Mouse (Mus musculus): ENCODE measurements at regions not wholly inside any gene's neighbourhood (a gene's known extent, or its start where the extent isn't known, plus 50 kb on each side); places are given as distances from the start of the nearest gene placed in this dataset.

DNA sequence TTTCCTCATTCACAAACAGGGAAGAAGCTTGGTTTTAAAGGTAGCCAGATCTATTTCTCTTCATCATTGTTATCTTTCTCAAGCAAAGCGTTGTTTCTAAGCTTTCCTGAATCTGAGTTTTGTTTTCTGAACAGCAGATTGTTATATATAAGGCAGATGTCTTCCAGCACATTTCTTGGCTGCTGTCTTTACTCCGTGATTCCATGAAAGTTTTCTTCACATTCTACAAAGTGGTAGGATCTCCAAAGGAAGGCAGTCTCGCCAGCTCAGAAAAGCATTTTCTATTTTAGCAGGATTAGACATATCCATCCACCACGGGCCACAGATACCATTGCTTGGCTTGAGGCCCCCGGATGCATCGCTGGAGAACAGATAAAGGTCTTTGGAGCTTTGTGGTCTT is 171.2 kb upstream of the Gdnf start:
- no peaks in the 10 kb centered on the region for H3K9me3 ChIP-seq (ENCODE audit: control insufficient read depth, low read length)
- no peaks in the 10 kb centered on the region for H3K36me3 ChIP-seq (ENCODE audit: control insufficient read depth, insufficient read depth, low read length)
- no peaks in the 10 kb centered on the region for H3K4me1 ChIP-seq (ENCODE audit: control insufficient read depth, insufficient read depth, low read length)
- no peak overlapping the region for H3K9ac ChIP-seq (ENCODE audit: low read length)
- no peak overlapping the region for H3K4me2 ChIP-seq (ENCODE audit: low read depth)
- DNase-seq (ENCODE audit: low spot score) (no peak), ATAC-seq (ENCODE audit: insufficient read depth, low FRiP score, low TSS enrichment) (no peak)
- 88% methylated on average over 6 of the region's 6 CpGs for WGBS
- H3K27ac ChIP-seq (ENCODE audit: low read depth, low read length): no peak overlapping the region
- H3K4me3 ChIP-seq (ENCODE audit: low read depth, low read length): no peak overlapping the region
- H3K27me3 ChIP-seq (ENCODE audit: control insufficient read depth, insufficient read depth, low read length): no peaks in the 10 kb centered on the region

DNA sequence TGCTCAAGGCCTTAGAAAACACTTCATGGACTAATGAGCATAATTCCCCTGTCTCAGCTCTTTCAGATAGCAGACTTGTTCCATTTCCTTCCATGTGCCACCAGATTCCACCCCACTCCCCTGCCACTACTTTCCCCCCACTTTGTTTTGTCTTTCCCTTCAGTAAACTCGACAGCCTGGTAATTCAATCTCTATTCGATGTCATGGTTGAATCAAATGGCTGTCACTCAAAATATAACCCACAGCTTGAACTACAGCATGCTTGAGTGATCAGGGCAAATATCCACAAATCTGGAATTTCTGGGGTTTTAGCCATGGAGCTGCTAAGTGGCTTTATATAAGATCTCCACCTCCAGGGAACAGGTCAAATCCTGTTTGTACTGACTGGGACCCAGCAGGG is 168.6 kb upstream of the Gdnf start:
- H3K9me3 ChIP-seq (ENCODE audit: control insufficient read depth, low read length): no peaks in the 10 kb centered on the region
- no peak overlapping the region for H3K9ac ChIP-seq (ENCODE audit: low read length)
- 61% methylated on average over 2 of the region's 2 CpGs for WGBS
- no peak overlapping the region for H3K4me2 ChIP-seq (ENCODE audit: low read depth)
- ATAC-seq (ENCODE audit: insufficient read depth, low FRiP score, low TSS enrichment): no peak
- no peak overlapping the region for H3K4me3 ChIP-seq (ENCODE audit: low read depth, low read length)
- no peaks in the 10 kb centered on the region for H3K4me1 ChIP-seq (ENCODE audit: control insufficient read depth, insufficient read depth, low read length)
- no peaks in the 10 kb centered on the region for H3K27me3 ChIP-seq (ENCODE audit: control insufficient read depth, insufficient read depth, low read length)
- no peaks in the 10 kb centered on the region for H3K36me3 ChIP-seq (ENCODE audit: control insufficient read depth, insufficient read depth, low read length)
- no peak for DNase-seq (ENCODE audit: low spot score)
- no peak overlapping the region for H3K27ac ChIP-seq (ENCODE audit: low read depth, low read length)

DNA sequence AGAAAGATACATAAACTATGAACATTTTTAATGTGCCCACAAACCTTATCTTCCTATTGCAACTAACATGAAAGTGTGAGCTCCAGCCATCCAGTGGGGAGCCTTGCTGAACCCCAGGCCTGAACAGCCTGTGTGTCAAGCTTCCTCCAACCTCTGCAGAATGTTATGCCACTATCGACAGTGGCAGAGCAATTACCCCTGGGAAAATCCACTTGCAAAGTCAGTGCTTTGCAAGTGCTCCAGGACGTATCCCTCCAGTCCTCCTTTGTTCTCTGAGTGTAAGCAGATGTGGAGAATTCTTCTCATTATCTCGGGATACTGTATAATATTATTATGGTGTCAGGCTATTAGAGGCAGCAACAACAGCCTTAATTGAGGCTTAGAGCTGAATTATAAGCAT is 159.9 kb upstream of the Gdnf start:
- Histone ChIP-seq H3K4me2 (ENCODE audit: low read depth) (no peak overlapping the region), H3K27ac (ENCODE audit: low read depth, low read length) (no peak overlapping the region), H3K36me3 (ENCODE audit: control insufficient read depth, insufficient read depth, low read length) (no peaks in the 10 kb centered on the region), H3K9me3 (ENCODE audit: control insufficient read depth, low read length) (no peaks in the 10 kb centered on the region), H3K4me1 (ENCODE audit: control insufficient read depth, insufficient read depth, low read length) (no peaks in the 10 kb centered on the region), H3K9ac (ENCODE audit: low read length) (no peak overlapping the region), H3K4me3 (ENCODE audit: low read depth, low read length) (no peak overlapping the region), H3K27me3 (ENCODE audit: control insufficient read depth, insufficient read depth, low read length) (no peaks in the 10 kb centered on the region)
- WGBS: 69% methylated on average over 3 of the region's 3 CpGs
- ATAC-seq (ENCODE audit: insufficient read depth, low FRiP score, low TSS enrichment): no peak
- DNase-seq (ENCODE audit: low spot score): no peak

DNA sequence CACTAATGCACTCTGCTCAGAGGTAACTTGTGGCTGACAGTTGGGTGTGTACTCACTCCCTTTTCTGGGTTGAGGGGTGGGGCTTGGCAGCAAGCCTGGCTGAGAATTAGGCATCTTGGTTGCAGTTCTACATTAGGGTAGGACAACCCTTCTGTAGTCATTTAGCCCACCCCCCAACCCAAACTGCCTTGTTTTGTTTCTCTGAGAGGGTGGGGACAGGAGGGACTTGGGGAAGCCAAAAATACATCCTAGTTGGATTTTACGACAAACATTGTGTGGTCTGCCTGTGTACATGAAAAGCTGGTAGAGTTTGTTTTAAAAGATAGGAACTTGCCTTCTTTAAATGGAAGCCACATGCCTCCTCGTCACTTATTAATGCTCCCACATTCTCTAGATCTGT is 146.8 kb upstream of the Gdnf start:
- Histone ChIP-seq H3K9me3 (ENCODE audit: control insufficient read depth, low read length) (no peaks in the 10 kb centered on the region), H3K36me3 (ENCODE audit: control insufficient read depth, insufficient read depth, low read length) (no peaks in the 10 kb centered on the region), H3K27ac (ENCODE audit: low read depth, low read length) (no peak overlapping the region), H3K4me3 (ENCODE audit: low read depth, low read length) (no peak overlapping the region), H3K4me2 (ENCODE audit: low read depth) (no peak overlapping the region), H3K4me1 (ENCODE audit: control insufficient read depth, insufficient read depth, low read length) (no peaks in the 10 kb centered on the region), H3K27me3 (ENCODE audit: control insufficient read depth, insufficient read depth, low read length) (no peaks in the 10 kb centered on the region), H3K9ac (ENCODE audit: low read length) (no peak overlapping the region)
- WGBS: 86% methylated on average over 2 of the region's 2 CpGs
- DNase-seq (ENCODE audit: low spot score) (no peak), ATAC-seq (ENCODE audit: insufficient read depth, low FRiP score, low TSS enrichment) (no peak)

DNA sequence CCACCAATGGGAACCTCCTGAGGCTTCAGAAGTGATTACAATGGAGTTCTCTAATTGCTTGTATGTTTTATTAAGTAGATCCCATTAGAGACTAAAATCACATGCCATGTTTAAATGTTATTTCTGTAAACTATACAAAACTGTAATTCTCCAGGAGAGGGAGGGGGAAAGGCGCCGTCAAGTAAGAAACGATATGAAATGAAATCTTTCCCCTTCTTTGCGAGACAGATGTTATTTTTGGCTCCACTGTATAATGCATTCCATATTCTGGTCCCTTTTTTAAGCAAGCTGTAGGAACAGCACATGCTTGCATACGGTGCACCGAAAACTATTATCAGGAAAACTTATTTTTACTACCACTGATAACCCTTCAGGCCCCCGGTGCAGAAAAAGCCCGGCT is 141.0 kb upstream of the Gdnf start:
- Histone ChIP-seq H3K27ac (ENCODE audit: low read depth, low read length) (no peak overlapping the region), H3K4me1 (ENCODE audit: control insufficient read depth, insufficient read depth, low read length) (no peaks in the 10 kb centered on the region), H3K4me2 (ENCODE audit: low read depth) (no peak overlapping the region), H3K4me3 (ENCODE audit: low read depth, low read length) (no peak overlapping the region), H3K9me3 (ENCODE audit: control insufficient read depth, low read length) (no peaks in the 10 kb centered on the region), H3K9ac (ENCODE audit: low read length) (no peak overlapping the region), H3K27me3 (ENCODE audit: control insufficient read depth, insufficient read depth, low read length) (no peaks in the 10 kb centered on the region), H3K36me3 (ENCODE audit: control insufficient read depth, insufficient read depth, low read length) (no peaks in the 10 kb centered on the region)
- 90% methylated on average over 8 of the region's 8 CpGs for WGBS
- ATAC-seq (ENCODE audit: insufficient read depth, low FRiP score, low TSS enrichment) (no peak), DNase-seq (ENCODE audit: low spot score) (no peak)

DNA sequence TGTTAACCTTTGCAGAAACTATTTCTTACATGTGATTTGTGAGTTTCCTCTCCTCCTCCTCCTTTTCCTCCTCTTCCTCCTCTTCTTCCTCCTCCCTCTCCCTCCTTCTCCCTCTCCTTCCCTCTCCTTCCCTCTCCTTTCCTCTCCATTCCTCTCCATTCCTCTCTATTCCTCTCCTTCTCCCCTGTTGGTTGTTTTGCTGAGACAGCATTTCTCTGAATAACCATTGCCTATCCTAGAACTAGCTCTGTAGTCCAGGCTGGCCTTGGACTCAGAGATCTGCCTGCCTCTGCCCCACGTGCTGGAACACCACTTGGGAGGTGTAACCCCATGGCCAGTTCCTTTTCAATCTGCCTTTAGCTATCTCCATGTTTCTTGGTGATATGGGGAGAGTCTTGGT is 133.7 kb upstream of the Gdnf start:
- Histone ChIP-seq H3K27ac (ENCODE audit: low read depth, low read length) (no peak overlapping the region), H3K4me2 (ENCODE audit: low read depth) (no peak overlapping the region), H3K36me3 (ENCODE audit: control insufficient read depth, insufficient read depth, low read length) (no peaks in the 10 kb centered on the region), H3K4me1 (ENCODE audit: control insufficient read depth, insufficient read depth, low read length) (no peaks in the 10 kb centered on the region), H3K27me3 (ENCODE audit: control insufficient read depth, insufficient read depth, low read length) (no peaks in the 10 kb centered on the region), H3K4me3 (ENCODE audit: low read depth, low read length) (no peak overlapping the region), H3K9me3 (ENCODE audit: control insufficient read depth, low read length) (no peaks in the 10 kb centered on the region), H3K9ac (ENCODE audit: low read length) (no peak overlapping the region)
- 59% methylated on average over 1 of the region's 1 CpGs for WGBS
- no peak for DNase-seq (ENCODE audit: low spot score)
- ATAC-seq (ENCODE audit: insufficient read depth, low FRiP score, low TSS enrichment): no peak

GRCm38 (mm10) chr15:7678711-7679110 is 131.9 kb upstream of the Gdnf start:
- Histone ChIP-seq H3K27ac (ENCODE audit: low read depth, low read length) (no peak overlapping the region), H3K4me3 (ENCODE audit: low read depth, low read length) (no peak overlapping the region), H3K9me3 (ENCODE audit: control insufficient read depth, low read length) (no peaks in the 10 kb centered on the region), H3K9ac (ENCODE audit: low read length) (no peak overlapping the region), H3K27me3 (ENCODE audit: control insufficient read depth, insufficient read depth, low read length) (no peaks in the 10 kb centered on the region), H3K4me1 (ENCODE audit: control insufficient read depth, insufficient read depth, low read length) (no peaks in the 10 kb centered on the region), H3K4me2 (ENCODE audit: low read depth) (no peak overlapping the region), H3K36me3 (ENCODE audit: control insufficient read depth, insufficient read depth, low read length) (no peaks in the 10 kb centered on the region)
- ATAC-seq (ENCODE audit: insufficient read depth, low FRiP score, low TSS enrichment) (no peak), DNase-seq (ENCODE audit: low spot score) (no peak)
- 91% methylated on average over 8 of the region's 8 CpGs for WGBS

- H3K4me1 ChIP-seq (ENCODE audit: control insufficient read depth, insufficient read depth, low read length): no peaks in the 10 kb centered on the region
- no peak overlapping the region for H3K4me3 ChIP-seq (ENCODE audit: low read depth, low read length)
- no peaks in the 10 kb centered on the region for H3K36me3 ChIP-seq (ENCODE audit: control insufficient read depth, insufficient read depth, low read length)
- no peak overlapping the region for H3K9ac ChIP-seq (ENCODE audit: low read length)
- DNase-seq (ENCODE audit: low spot score) (no peak), ATAC-seq (ENCODE audit: insufficient read depth, low FRiP score, low TSS enrichment) (no peak)
- 84% methylated on average over 4 of the region's 4 CpGs for WGBS
- H3K4me2 ChIP-seq (ENCODE audit: low read depth): no peak overlapping the region
- no peaks in the 10 kb centered on the region for H3K9me3 ChIP-seq (ENCODE audit: control insufficient read depth, low read length)
- no peaks in the 10 kb centered on the region for H3K27me3 ChIP-seq (ENCODE audit: control insufficient read depth, insufficient read depth, low read length)
- no peak overlapping the region for H3K27ac ChIP-seq (ENCODE audit: low read depth, low read length)
These were observed 129.6 kb upstream of the Gdnf start for GRCm38 (mm10) chr15:7681011-7681410.

- H3K4me2 ChIP-seq (ENCODE audit: low read depth): no peak overlapping the region
- H3K4me1 ChIP-seq (ENCODE audit: control insufficient read depth, insufficient read depth, low read length): no peaks in the 10 kb centered on the region
- no peaks in the 10 kb centered on the region for H3K9me3 ChIP-seq (ENCODE audit: control insufficient read depth, low read length)
- no peak overlapping the region for H3K4me3 ChIP-seq (ENCODE audit: low read depth, low read length)
- no peaks in the 10 kb centered on the region for H3K36me3 ChIP-seq (ENCODE audit: control insufficient read depth, insufficient read depth, low read length)
- no peak overlapping the region for H3K9ac ChIP-seq (ENCODE audit: low read length)
- ATAC-seq (ENCODE audit: insufficient read depth, low FRiP score, low TSS enrichment) (no peak), DNase-seq (ENCODE audit: low spot score) (no peak)
- H3K27ac ChIP-seq (ENCODE audit: low read depth, low read length): no peak overlapping the region
- H3K27me3 ChIP-seq (ENCODE audit: control insufficient read depth, insufficient read depth, low read length): no peaks in the 10 kb centered on the region
- WGBS: 62% methylated on average over 8 of the region's 8 CpGs
These were observed 127.2 kb upstream of the Gdnf start for GRCm38 (mm10) chr15:7683235-7683974.
